Mouse (Mus musculus) CD4-positive, CD25-positive, alpha-beta regulatory T cell, adult 2 months (primary cell): ENCODE results near the gene Pknox2.

Experiments
- DNase-seq: peaks from one replicate; pipeline ENCODE4 v3.0.0-alpha.2; 2012; ENCODE audit warnings: low read depth, low spot score

Gene Pknox2

GRCm38 (mm10) chr9:37101059-37101940 lies 45.9 kb downstream of the Pknox2 start:
- DNase-seq = no peak

- no peak for DNase-seq
Observed at GRCm38 (mm10) chr9:37099595-37099994, 47.6 kb downstream of the Pknox2 start.

- no peak for DNase-seq
Observed at GRCm38 (mm10) chr9:37098600-37098999, 48.6 kb downstream of the Pknox2 start.

- DNase-seq = no peak
Observed at GRCm38 (mm10) chr9:37094230-37094990, 52.8 kb downstream of the Pknox2 start.

- DNase-seq = no peak
Observed at GRCm38 (mm10) chr9:37093086-37093485, 54.1 kb downstream of the Pknox2 start.

- DNase-seq = no peak
Observed at GRCm38 (mm10) chr9:37089894-37090652, 57.1 kb downstream of the Pknox2 start.

- no peak for DNase-seq
Observed at GRCm38 (mm10) chr9:37085370-37085769, 61.8 kb downstream of the Pknox2 start.

- DNase-seq = no peak
Observed at GRCm38 (mm10) chr9:37082246-37082645, 65.0 kb downstream of the Pknox2 start.

- DNase-seq = no peak
Observed at GRCm38 (mm10) chr9:37080309-37080708, 66.9 kb downstream of the Pknox2 start.

GRCm38 (mm10) chr9:37077063-37077418 lies 70.2 kb downstream of the Pknox2 start:
- no peak for DNase-seq

- no peak for DNase-seq
Observed at GRCm38 (mm10) chr9:37076386-37077062, 70.7 kb downstream of the Pknox2 start.

- DNase-seq = no peak
Observed at GRCm38 (mm10) chr9:37075903-37076302, 71.3 kb downstream of the Pknox2 start.

GRCm38 (mm10) chr9:37069391-37070312 lies 77.6 kb downstream of the Pknox2 start:
- DNase-seq = no peak

GRCm38 (mm10) chr9:37067473-37067830 lies 79.8 kb downstream of the Pknox2 start:
- DNase-seq = no peak

- DNase-seq = no peak
Observed at GRCm38 (mm10) chr9:37066732-37067472, 80.3 kb downstream of the Pknox2 start.

GRCm38 (mm10) chr9:37061627-37062026 lies 85.6 kb downstream of the Pknox2 start:
- no peak for DNase-seq

GRCm38 (mm10) chr9:37054703-37055102 lies 92.5 kb downstream of the Pknox2 start:
- no peak for DNase-seq

- no peak for DNase-seq
Observed at GRCm38 (mm10) chr9:37053601-37054512, 93.3 kb downstream of the Pknox2 start.

- no peak for DNase-seq
Observed at GRCm38 (mm10) chr9:37053041-37053440, 94.2 kb downstream of the Pknox2 start.
